16 mouse cellular contexts compared by ENCODE assay signal in genomic region chr4:116782171-116782570, GRCm38 (mm10). TPM values are rescaled to one million over a fixed set of nuclear protein-coding genes. Genes with fewer than 3 reads are reported as not detected.
DNase-seq lines count a peak whose midpoint lies in the region; ATAC-seq lines count a peak whose summit lies in the region.
"Had no signal": no experiment of that assay in that cellular context is flagged by ENCODE, and none has a peak within 500 bp of the region (broad histone marks: within the 10 kb centered on the region; RNA-seq: fewer than 3 reads in every experiment).

No protein-coding gene starts in this region.

- DNase-seq in frontal cortex, postnatal 25 days (ENCODE audit: low spot score in 2 of 2) = no peak
- peak; percentile 56 for DNase-seq in embryo, embryonic 11 days
- peak; percentile 63 for DNase-seq in retina, embryonic 14.5 days (ENCODE audit: low spot score)
- no peak for DNase-seq in MN1 (ENCODE audit: low spot score)
- DNase-seq: adrenal gland, postnatal 36 days; cerebellum, adult 8-10 months; gastrocnemius, postnatal 10 days; kidney, postnatal 14 days; left cerebral cortex, postnatal 4 days; liver, postnatal 0 days had no signal

- H3K27me3 ChIP-seq in midbrain, embryonic 12.5 days = peaks cover 8% of the 10 kb centered on the region
- H3K27me3 ChIP-seq in midbrain, embryonic 15.5 days (replicated peaks) = no peaks in the 10 kb centered on the region
- H3K27me3 ChIP-seq: intestine, embryonic 15.5 days had no signal

- H3K9ac ChIP-seq in midbrain, embryonic 12.5 days (replicated peaks) = peak overlapping the region; percentile 29; the same call in 1 of the 2 replicates
- H3K9ac ChIP-seq in midbrain, embryonic 15.5 days = no peak overlapping the region
- H3K9ac ChIP-seq: intestine, embryonic 15.5 days; liver, postnatal 0 days had no signal

- WGBS in midbrain, embryonic 12.5 days = 9% methylated on average over 8 of the region's 8 CpGs
- WGBS in midbrain, embryonic 15.5 days = 3% methylated on average over 8 of the region's 8 CpGs

- H3K9me3 ChIP-seq in midbrain, embryonic 12.5 days = no peaks in the 10 kb centered on the region
- no peaks in the 10 kb centered on the region for H3K9me3 ChIP-seq in midbrain, embryonic 15.5 days
- H3K9me3 ChIP-seq: intestine, embryonic 15.5 days had no signal

- no peak overlapping the region for H3K4me3 ChIP-seq in midbrain, embryonic 12.5 days
- no peak overlapping the region for H3K4me3 ChIP-seq in midbrain, embryonic 15.5 days
- H3K4me3 ChIP-seq: erythroblast, embryonic 14.5 days; intestine, embryonic 15.5 days had no signal

- peak; percentile 52; the same call in 1 of the 2 replicates for ATAC-seq in frontal cortex, adult (ENCODE audit: low TSS enrichment)
- ATAC-seq in midbrain, embryonic 12.5 days (ENCODE audit: low FRiP score, low read depth) = 0 out of 2 replicates have a peak, but pooled peaks have one; percentile 30
- ATAC-seq in midbrain, embryonic 15.5 days (replicated peaks) = no peak
- ATAC-seq in megakaryocyte-erythroid progenitor cell, adult 5-6 weeks (replicated peaks; ENCODE audit: low FRiP score, low TSS enrichment, poor library complexity, severe bottlenecking) = no peak
- ATAC-seq: intestine, embryonic 15.5 days; liver, postnatal 0 days had no signal

- H3K4me2 ChIP-seq in midbrain, embryonic 12.5 days (replicated peaks) = peak overlapping the region; percentile 22
- H3K4me2 ChIP-seq in midbrain, embryonic 15.5 days = no peak overlapping the region
- H3K4me2 ChIP-seq: intestine, embryonic 15.5 days had no signal

- peak overlapping the region; percentile 1; the same call in 1 of the 2 replicates for H3K27ac ChIP-seq in midbrain, embryonic 12.5 days (replicated peaks)
- H3K27ac ChIP-seq in midbrain, embryonic 15.5 days = no peak overlapping the region
- H3K27ac ChIP-seq: intestine, embryonic 15.5 days had no signal

- peaks cover 12% of the 10 kb centered on the region for H3K4me1 ChIP-seq in midbrain, embryonic 12.5 days
- no peaks in the 10 kb centered on the region; the same call in 1 of the 2 replicates for H3K4me1 ChIP-seq in midbrain, embryonic 15.5 days
- H3K4me1 ChIP-seq: intestine, embryonic 15.5 days had no signal

- H3K36me3 ChIP-seq in midbrain, embryonic 12.5 days = no peaks in the 10 kb centered on the region
- no peaks in the 10 kb centered on the region for H3K36me3 ChIP-seq in midbrain, embryonic 15.5 days (replicated peaks)
- H3K36me3 ChIP-seq: intestine, embryonic 15.5 days had no signal

RNA-seq across cellular contexts. Expression of gene Toe1, which starts 25.3 kb away (rescaled TPM):
- polyA plus RNA-seq in midbrain, embryonic 12.5 days (2016; fragmentation: Nextera tagmentation; extraction: Ambion mirVana) = 29.5 and 33.5 TPM in 2 replicates
- polyA plus RNA-seq in midbrain, embryonic 15.5 days (2015; fragmentation: Nextera tagmentation; extraction: Ambion mirVana) = 31.9 and 32.0 TPM in 2 replicates
- 21.8 and 25.8 TPM in 2 replicates for total RNA-seq in megakaryocyte-erythroid progenitor cell, adult 5-6 weeks (2014; fragmentation: Nextera tagmentation)
- 50.7 and 76.1 TPM in 2 replicates for total RNA-seq in megakaryocyte-erythroid progenitor cell, adult 5-6 weeks (2017)

RNA-seq across cellular contexts. Expression of gene Mutyh, which starts 25.4 kb away (rescaled TPM):
- polyA plus RNA-seq in midbrain, embryonic 12.5 days (2016; fragmentation: Nextera tagmentation; extraction: Ambion mirVana) = 14.9 and 17.3 TPM in 2 replicates
- 8.3 and 9.5 TPM in 2 replicates for polyA plus RNA-seq in midbrain, embryonic 15.5 days (2015; fragmentation: Nextera tagmentation; extraction: Ambion mirVana)
- 2.5 and 9.8 TPM in 2 replicates for total RNA-seq in megakaryocyte-erythroid progenitor cell, adult 5-6 weeks (2014; fragmentation: Nextera tagmentation)
- 3.7 TPM in 1 of 2 replicates, not detected in the other for total RNA-seq in megakaryocyte-erythroid progenitor cell, adult 5-6 weeks (2017)
- polyA plus RNA-seq: erythroblast, embryonic 14.5 days had no signal

RNA-seq across cellular contexts. Expression of gene Hpdl, which starts 39.3 kb away (rescaled TPM):
- polyA plus RNA-seq in midbrain, embryonic 12.5 days (2016; fragmentation: Nextera tagmentation; extraction: Ambion mirVana) = 0.45 and 0.79 TPM in 2 replicates
- 0.59 and 0.92 TPM in 2 replicates for polyA plus RNA-seq in midbrain, embryonic 15.5 days (2015; fragmentation: Nextera tagmentation; extraction: Ambion mirVana)
- total RNA-seq in megakaryocyte-erythroid progenitor cell, adult 5-6 weeks (2014; fragmentation: Nextera tagmentation) = not detected in 2 replicates
- 0.42 and 1.5 TPM in 2 replicates for total RNA-seq in megakaryocyte-erythroid progenitor cell, adult 5-6 weeks (2017)
- polyA plus RNA-seq: erythroblast, embryonic 14.5 days had no signal

Comparison
In these comparisons a context has a peak if more than half of its experiments do, and no peak if none do; other contexts are left out.
1. ATAC-seq: peak in frontal cortex, adult (single experiment) and midbrain, embryonic 12.5 days (single experiment); none in midbrain, embryonic 15.5 days (single experiment) and megakaryocyte-erythroid progenitor cell, adult 5-6 weeks (single experiment).
2. DNase-seq: peak in embryo, embryonic 11 days (single experiment) and retina, embryonic 14.5 days (single experiment); none in frontal cortex, postnatal 25 days (0 of 2) and MN1 (single experiment).